In genomic region chr12:102451126-102451851, GRCm38 (mm10) we compare ENCODE assay signal across 9 mouse cellular contexts. TPM values are rescaled to one million over a fixed set of nuclear protein-coding genes. Genes with fewer than 3 reads are reported as not detected.
DNase-seq lines count a peak whose midpoint lies in the region; ATAC-seq and TF ChIP-seq lines count a peak whose summit lies in the region.
"Had no signal": no experiment of that assay in that cellular context is flagged by ENCODE, and none has a peak within 500 bp of the region (broad histone marks: within the 10 kb centered on the region; RNA-seq: fewer than 3 reads in every experiment).

No protein-coding gene starts in this region.

- H3K4me2 ChIP-seq in kidney, embryonic 16.5 days (replicated peaks; ENCODE audit: low read depth, low read length) = no peak overlapping the region
- no peak overlapping the region for H3K4me2 ChIP-seq in liver, embryonic 15.5 days
- no peak overlapping the region for H3K4me2 ChIP-seq in forebrain, embryonic 11.5 days (ENCODE audit: low read depth, low read length, severe bottlenecking)

- H3K9ac ChIP-seq in kidney, embryonic 16.5 days (replicated peaks; ENCODE audit: low read length) = no peak overlapping the region
- no peak overlapping the region for H3K9ac ChIP-seq in liver, embryonic 15.5 days
- H3K9ac ChIP-seq in forebrain, embryonic 11.5 days (ENCODE audit: low read length) = no peak overlapping the region

- TF ChIP-seq POLR2A in kidney, adult 2 months (IDR thresholded peaks at IDR 0.05; ENCODE audit: low read depth, low read length) = no peak

- no peaks in the 10 kb centered on the region for H3K27me3 ChIP-seq in kidney, adult 2 months (replicated peaks; ENCODE audit: control insufficient read depth, insufficient read depth, low read length)
- no peaks in the 10 kb centered on the region for H3K27me3 ChIP-seq in kidney, embryonic 16.5 days (ENCODE audit: insufficient read depth, low read length)
- H3K27me3 ChIP-seq in liver, embryonic 15.5 days = no peaks in the 10 kb centered on the region
- no peaks in the 10 kb centered on the region for H3K27me3 ChIP-seq in forebrain, embryonic 11.5 days (ENCODE audit: control insufficient read depth, insufficient read depth, low read length)

- peaks cover 12% of the 10 kb centered on the region; the same call in 1 of the 2 replicates for H3K4me1 ChIP-seq in kidney, adult 2 months (ENCODE audit: control insufficient read depth, insufficient read depth, low read length)
- H3K4me1 ChIP-seq in kidney, embryonic 16.5 days (ENCODE audit: insufficient read depth, low read length) = no peaks in the 10 kb centered on the region
- H3K4me1 ChIP-seq in liver, embryonic 15.5 days (replicated peaks) = peaks cover 15% of the 10 kb centered on the region
- H3K4me1 ChIP-seq in forebrain, embryonic 11.5 days (replicated peaks; ENCODE audit: control insufficient read depth, insufficient read depth, low read length) = no peaks in the 10 kb centered on the region

- no peaks in the 10 kb centered on the region for H3K9me3 ChIP-seq in kidney, embryonic 16.5 days (ENCODE audit: low read length)
- H3K9me3 ChIP-seq in liver, embryonic 15.5 days (replicated peaks) = no peaks in the 10 kb centered on the region
- H3K9me3 ChIP-seq in forebrain, embryonic 11.5 days (ENCODE audit: control insufficient read depth, low read length) = no peaks in the 10 kb centered on the region

- H3K4me3 ChIP-seq in kidney, adult 2 months (ENCODE audit: insufficient read depth, low read depth, low read length) = no peak overlapping the region
- H3K4me3 ChIP-seq in kidney, embryonic 16.5 days (ENCODE audit: low read length) = no peak overlapping the region
- no peak overlapping the region for H3K4me3 ChIP-seq in liver, embryonic 15.5 days (replicated peaks)
- no peak overlapping the region for H3K4me3 ChIP-seq in forebrain, embryonic 11.5 days (ENCODE audit: low read depth, low read length)

- TF ChIP-seq CTCF in kidney, adult 2 months (conservative IDR thresholded peaks at IDR 0.05; ENCODE audit: insufficient read depth, insufficient read length, low read depth, low read length) = no peak

- no peak overlapping the region; the same call in 1 of the 2 replicates for H3K27ac ChIP-seq in kidney, adult 2 months (ENCODE audit: insufficient read depth, low read depth, low read length)
- no peak overlapping the region for H3K27ac ChIP-seq in kidney, embryonic 16.5 days (ENCODE audit: low read length)
- H3K27ac ChIP-seq in liver, embryonic 15.5 days (replicated peaks) = peak overlapping the region; percentile 64
- H3K27ac ChIP-seq in forebrain, embryonic 11.5 days (ENCODE audit: low read depth, low read length) = no peak overlapping the region

- ATAC-seq in kidney, embryonic 16.5 days (ENCODE audit: low FRiP score, low TSS enrichment) = no peak
- no peak for ATAC-seq in liver, embryonic 15.5 days (ENCODE audit: insufficient read depth)
- no peak for ATAC-seq in forebrain, embryonic 11.5 days (replicated peaks; ENCODE audit: low FRiP score)
- ATAC-seq: forebrain, embryonic 14.5 days had no signal

- peak; percentile 71 for DNase-seq in kidney, adult 2 months
- peak; percentile 26 for DNase-seq in thymus, postnatal 4 days
- no peak for DNase-seq in thymus, postnatal 36 days
- no peak for DNase-seq in cerebellum, adult 9-10 months
- DNase-seq in cerebellum, postnatal 14 days = no peak
- no peak for DNase-seq in forebrain, embryonic 11.5 days (ENCODE audit: low spot score)

- H3K36me3 ChIP-seq in kidney, adult 2 months (ENCODE audit: control insufficient read depth, insufficient read depth, low read length) = no peaks in the 10 kb centered on the region
- H3K36me3 ChIP-seq in kidney, embryonic 16.5 days (ENCODE audit: insufficient read depth, low read length) = no peaks in the 10 kb centered on the region
- H3K36me3 ChIP-seq in liver, embryonic 15.5 days (replicated peaks) = no peaks in the 10 kb centered on the region
- H3K36me3 ChIP-seq in forebrain, embryonic 11.5 days (ENCODE audit: control insufficient read depth, insufficient read depth, low read length) = no peaks in the 10 kb centered on the region

- 70% methylated on average over 8 of the region's 8 CpGs for WGBS in kidney, adult 2 months
- 75% methylated on average over 8 of the region's 8 CpGs for WGBS in kidney, embryonic 16.5 days
- WGBS in liver, embryonic 15.5 days (ENCODE audit: insufficient replicate concordance) = 15% methylated on average over 8 of the region's 8 CpGs
- WGBS in forebrain, embryonic 11.5 days = 82% methylated on average over 8 of the region's 8 CpGs

RNA-seq across cellular contexts. Expression of gene Lgmn, which starts 11.7 kb away (rescaled TPM):
- polyA plus RNA-seq in kidney, adult 2 months (2012; rRNA removed) = 1,163 and 1,191 TPM in 2 replicates
- 153 and 175 TPM in 2 replicates for polyA plus RNA-seq in kidney, embryonic 16.5 days (2015; fragmentation: Nextera tagmentation; extraction: Ambion mirVana)
- polyA plus RNA-seq in liver, embryonic 15.5 days (2015; fragmentation: Nextera tagmentation; extraction: Ambion mirVana) = 73.4 and 83.4 TPM in 2 replicates
- polyA plus RNA-seq in forebrain, embryonic 11.5 days (2014; fragmentation: Nextera tagmentation; extraction: Ambion mirVana) = 49.0 and 49.4 TPM in 2 replicates

RNA-seq across cellular contexts. Expression of gene Golga5, which starts 17.6 kb away (rescaled TPM):
- polyA plus RNA-seq in kidney, adult 2 months (2012; rRNA removed) = 12.8 and 14.8 TPM in 2 replicates
- 35.6 and 37.8 TPM in 2 replicates for polyA plus RNA-seq in kidney, embryonic 16.5 days (2015; fragmentation: Nextera tagmentation; extraction: Ambion mirVana)
- polyA plus RNA-seq in liver, embryonic 15.5 days (2015; fragmentation: Nextera tagmentation; extraction: Ambion mirVana) = 12.5 and 12.6 TPM in 2 replicates
- 32.5 and 34.0 TPM in 2 replicates for polyA plus RNA-seq in forebrain, embryonic 11.5 days (2014; fragmentation: Nextera tagmentation; extraction: Ambion mirVana)

Comparison
In these comparisons a context has a peak if more than half of its experiments do, and no peak if none do; other contexts are left out.
1. DNase-seq: peak in kidney, adult 2 months (single experiment) and thymus, postnatal 4 days (single experiment); none in thymus, postnatal 36 days (0 of 2), cerebellum, adult 9-10 months (single experiment), cerebellum, postnatal 14 days (0 of 2) and forebrain, embryonic 11.5 days (single experiment).